Mouse (Mus musculus) ES-E14 (cell line): Measurements from ENCODE around the gene Cacna1e.

Experiments used
- CHD2 ChIP-seq: IDR thresholded peaks from 2 replicates; pipeline ENCODE4 v1.6.1; 2014; ENCODE audit warnings: mild to moderate bottlenecking, low read depth, low read length, inconsistent platforms
- MAFK ChIP-seq: IDR thresholded peaks from 2 replicates; pipeline ENCODE4 v1.6.1; 2014; ENCODE audit warnings: mild to moderate bottlenecking, low read depth, low read length, inconsistent platforms; ENCODE audit not compliant: insufficient read depth
- ZC3H11A ChIP-seq: IDR thresholded peaks from 2 replicates; pipeline ENCODE4 v1.6.1; 2012; ENCODE audit warnings: low read depth, mild to moderate bottlenecking, inconsistent platforms, low read length, borderline replicate concordance
- ZNF384 ChIP-seq: IDR thresholded peaks from 2 replicates; pipeline ENCODE4 v1.6.1; 2012; ENCODE audit warnings: low read depth, low read length, inconsistent platforms

GRCm38 (mm10) chr1:154805038-154805437 is 79.3 kb downstream of the Cacna1e start:
- no peak for TF ChIP-seq CHD2
- no peak for TF ChIP-seq MAFK
- no peak for TF ChIP-seq ZC3H11A
- TF ChIP-seq ZNF384, result no peak
